Mouse (Mus musculus): ENCODE results near the gene Bdkrb2.

DNA sequence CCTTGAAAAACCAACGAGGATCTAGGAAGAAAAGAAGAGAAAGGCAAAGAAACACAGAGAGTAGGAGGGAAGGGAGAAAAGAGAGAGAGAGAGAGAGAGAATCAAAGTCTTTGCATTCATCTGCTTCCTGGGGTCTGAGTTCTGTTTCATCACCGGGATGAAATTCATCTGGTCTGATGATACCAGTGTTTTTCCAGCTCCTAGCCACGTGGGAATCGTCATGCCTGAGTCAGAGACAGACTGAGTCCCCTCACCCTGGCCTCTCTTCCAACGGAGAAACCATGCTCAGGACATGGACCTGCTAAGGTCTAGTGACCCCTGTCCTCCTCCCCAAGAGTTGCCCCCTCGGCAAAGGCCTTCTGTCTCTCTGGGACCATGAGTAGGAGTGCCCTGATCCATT is 16.5 kb upstream of the Bdkrb2 start:
- no peak for TF ChIP-seq CTCF (IDR thresholded peaks at IDR 0.05; ENCODE audit: low read depth)
- no peak for TF ChIP-seq EP300 (IDR thresholded peaks at IDR 0.05; ENCODE audit: low read depth)

Data from liver, postnatal 0 days (tissue).